Mouse (Mus musculus): Measurements from ENCODE around the gene 1700030J22Rik.

The 1700030J22Rik gene

GRCm38 (mm10) chr8:116951778-116952177 is 27.0 kb downstream of the 1700030J22Rik start:
- no peak for DNase-seq (ENCODE audit: low read depth, low spot score)

GRCm38 (mm10) chr8:116951369-116951768 is 27.4 kb downstream of the 1700030J22Rik start:
- no peak for DNase-seq (ENCODE audit: low read depth, low spot score)

- DNase-seq (ENCODE audit: low read depth, low spot score): no peak
These were observed 31.2 kb downstream of the 1700030J22Rik start for GRCm38 (mm10) chr8:116947589-116947988.

GRCm38 (mm10) chr8:116946851-116947250 is 31.9 kb downstream of the 1700030J22Rik start:
- DNase-seq (ENCODE audit: low read depth, low spot score): no peak

- no peak for DNase-seq (ENCODE audit: low read depth, low spot score)
These were observed 32.4 kb downstream of the 1700030J22Rik start for GRCm38 (mm10) chr8:116946268-116946838.

- no peak for DNase-seq (ENCODE audit: low read depth, low spot score)
These were observed 33.4 kb downstream of the 1700030J22Rik start for GRCm38 (mm10) chr8:116945169-116945910.

- DNase-seq (ENCODE audit: low read depth, low spot score): no peak
These were observed 34.4 kb downstream of the 1700030J22Rik start for GRCm38 (mm10) chr8:116944385-116944696.

GRCm38 (mm10) chr8:116943555-116944384 is 35.0 kb downstream of the 1700030J22Rik start:
- DNase-seq (ENCODE audit: low read depth, low spot score): peak; percentile 16

- DNase-seq (ENCODE audit: low read depth, low spot score): peak; percentile 90
These were observed 35.6 kb downstream of the 1700030J22Rik start, which contains the start of gene Atmin for GRCm38 (mm10) chr8:116943161-116943554. Gene Atmin, plus strand, starts transcription at chr8:116943393.

- no peak for DNase-seq (ENCODE audit: low read depth, low spot score)
These were observed 36.3 kb downstream of the 1700030J22Rik start for GRCm38 (mm10) chr8:116942284-116943058.

- no peak for DNase-seq (ENCODE audit: low read depth, low spot score)
These were observed 43.3 kb downstream of the 1700030J22Rik start for GRCm38 (mm10) chr8:116935506-116935905.

- no peak for DNase-seq (ENCODE audit: low read depth, low spot score)
These were observed 43.8 kb downstream of the 1700030J22Rik start for GRCm38 (mm10) chr8:116934976-116935375.

GRCm38 (mm10) chr8:116928588-116928987 is 50.2 kb downstream of the 1700030J22Rik start:
- DNase-seq (ENCODE audit: low read depth, low spot score): no peak

- peak; percentile 34 for DNase-seq (ENCODE audit: low read depth, low spot score)
These were observed 50.9 kb downstream of the 1700030J22Rik start for GRCm38 (mm10) chr8:116927880-116928279.

- no peak for DNase-seq (ENCODE audit: low read depth, low spot score)
These were observed 55.2 kb downstream of the 1700030J22Rik start for GRCm38 (mm10) chr8:116923526-116923925.

- DNase-seq (ENCODE audit: low read depth, low spot score): no peak
These were observed 56.5 kb downstream of the 1700030J22Rik start for GRCm38 (mm10) chr8:116922060-116922757.

GRCm38 (mm10) chr8:116921337-116922059 is 57.3 kb downstream of the 1700030J22Rik start, which contains the start of the genes Cmc2 and Cenpn:
Gene Cmc2, minus strand, starts transcription at chr8:116921455.
Gene Cenpn, plus strand, starts transcription at chr8:116921730.
- DNase-seq (ENCODE audit: low read depth, low spot score): peak; percentile 98

- no peak for DNase-seq (ENCODE audit: low read depth, low spot score)
These were observed 57.8 kb downstream of the 1700030J22Rik start for GRCm38 (mm10) chr8:116921005-116921336.
